Mouse (Mus musculus) MEL (cell line): ENCODE measurements around the gene Filip1l. TPM values are rescaled to one million over a fixed set of nuclear protein-coding genes. Genes with fewer than 3 reads are reported as not detected.
A peak's percentile ranks its signal among the peaks of the same experiment; 100 is the strongest.

Source experiments
- DNase-seq: peaks from one replicate; pipeline ENCODE4 v3.0.0; 2011; ENCODE audit warnings: low read depth, low spot score
- H3K27ac ChIP-seq: 2 replicates; pipeline ENCODE4 v1.5.1; 2012; ENCODE audit warnings: low read depth, mild to moderate bottlenecking, control low read depth, low read length, moderate library complexity; ENCODE audit not compliant: control insufficient read depth
- H3K27me3 ChIP-seq, 2 experiments: fragments of 150-350 bp in 1 of 2; sonication (generic) in 1 of 2; 2 replicates each; pipeline ENCODE4 v1.6.1; 2012; ENCODE audit warnings: low read length in 2 of 2, mild to moderate bottlenecking in 2 of 2, improper control_type of control experiment in 1 of 2, moderate library complexity in 1 of 2; ENCODE audit not compliant: insufficient read depth in 2 of 2, control insufficient read depth in 1 of 2
- H3K36me3 ChIP-seq, 2 experiments: 2 replicates each; pipeline ENCODE4 v1.6.1; 2012 to 2014; ENCODE audit warnings: low read length in 2 of 2, improper control_type of control experiment in 1 of 2, inconsistent platforms in 1 of 2, mild to moderate bottlenecking in 1 of 2; ENCODE audit not compliant: insufficient read depth in 2 of 2, control insufficient read depth in 1 of 2
- H3K4me1 ChIP-seq, 2 experiments: fragments of 150-350 bp in 1 of 2; sonication (generic) in 1 of 2; 2 replicates each; pipeline ENCODE4 v1.6.1; 2012; ENCODE audit warnings: low read length in 2 of 2, improper control_type of control experiment in 1 of 2, mild to moderate bottlenecking in 1 of 2; ENCODE audit not compliant: insufficient read depth in 2 of 2, control insufficient read depth in 1 of 2
- H3K4me3 ChIP-seq, 2 experiments: fragments of 150-350 bp in 1 of 2; sonication (generic) in 1 of 2; 2 replicates each; pipeline ENCODE4 v1.5.1; 2012; ENCODE audit warnings: low read depth in 2 of 2, low read length in 2 of 2, mild to moderate bottlenecking in 2 of 2, moderate library complexity in 2 of 2, control low read depth in 1 of 2, improper control_type of control experiment in 1 of 2; ENCODE audit not compliant: control insufficient read depth in 1 of 2, insufficient read depth in 1 of 2
- H3K79me2 ChIP-seq: 2 replicates; pipeline ENCODE4 v1.6.1; 2012; ENCODE audit warnings: mild to moderate bottlenecking, low read length, moderate library complexity; ENCODE audit not compliant: control insufficient read depth, poor library complexity, insufficient read depth
- H3K9ac ChIP-seq: 2 replicates; pipeline ENCODE4 v1.6.1; 2012; ENCODE audit warnings: low read depth, mild to moderate bottlenecking, control low read depth, low read length, moderate library complexity; ENCODE audit not compliant: control insufficient read depth, poor library complexity, severe bottlenecking
- H3K9me3 ChIP-seq: fragments of 150-350 bp; sonication (generic); replicated peaks from 2 replicates; pipeline ENCODE4 v1.6.1; 2012; ENCODE audit warnings: mild to moderate bottlenecking, low read length, improper control_type of control experiment, moderate library complexity; ENCODE audit not compliant: insufficient read depth
- BHLHE40 ChIP-seq: IDR thresholded peaks from 2 replicates; pipeline ENCODE4 v1.6.1; 2012; ENCODE audit warnings: low read depth, mild to moderate bottlenecking, inconsistent platforms, low read length, improper control_type of control experiment, borderline replicate concordance
- CHD1 ChIP-seq: IDR thresholded peaks from 2 replicates; pipeline ENCODE4 v1.6.1; 2012; ENCODE audit warnings: low read depth, mild to moderate bottlenecking, inconsistent platforms, low read length, improper control_type of control experiment
- CHD2 ChIP-seq: IDR thresholded peaks from 2 replicates; pipeline ENCODE4 v1.6.1; 2011; ENCODE audit warnings: low read length, improper control_type of control experiment
- CTCF ChIP-seq, 3 experiments: IDR thresholded peaks in 2 of 3; conservative IDR thresholded peaks in 1 of 3; 2 replicates each; pipeline ENCODE4 v1.5.1; 2011 to 2012; ENCODE audit warnings: low read length in 3 of 3, low read depth in 2 of 3, mild to moderate bottlenecking in 2 of 3, improper control_type of control experiment in 1 of 3, inconsistent platforms in 1 of 3, mixed read lengths in 1 of 3, moderate library complexity in 1 of 3; ENCODE audit not compliant: control insufficient read depth in 1 of 3, insufficient read depth in 1 of 3, poor library complexity in 1 of 3, severe bottlenecking in 1 of 3
- E2F4 ChIP-seq: IDR thresholded peaks from 2 replicates; pipeline ENCODE4 v1.6.1; 2011; ENCODE audit warnings: low read depth, low read length, improper control_type of control experiment, borderline replicate concordance
- ELF1 ChIP-seq: IDR thresholded peaks from 2 replicates; pipeline ENCODE4 v1.6.1; 2014; ENCODE audit warnings: low read depth, mild to moderate bottlenecking, inconsistent platforms, low read length, improper control_type of control experiment, moderate library complexity
- EP300 ChIP-seq, 2 experiments: IDR thresholded peaks; 2 replicates each; pipeline ENCODE4 v1.6.1; 2011; ENCODE audit warnings: improper control_type of control experiment in 2 of 2, low read length in 2 of 2, low read depth in 1 of 2, mild to moderate bottlenecking in 1 of 2
- ETS1 ChIP-seq: IDR thresholded peaks from 2 replicates; pipeline ENCODE4 v1.6.1; 2012; ENCODE audit warnings: low read depth, mild to moderate bottlenecking, inconsistent platforms, low read length, improper control_type of control experiment, moderate library complexity
- GABPA ChIP-seq: IDR thresholded peaks from 2 replicates; pipeline ENCODE4 v1.6.1; 2012; ENCODE audit warnings: low read depth, mild to moderate bottlenecking, inconsistent platforms, low read length, improper control_type of control experiment, moderate library complexity
- HCFC1 ChIP-seq: IDR thresholded peaks from 2 replicates; pipeline ENCODE4 v1.6.1; 2012; ENCODE audit warnings: low read depth, mild to moderate bottlenecking, inconsistent platforms, low read length, improper control_type of control experiment, moderate library complexity
- JUND ChIP-seq: IDR thresholded peaks from 2 replicates; pipeline ENCODE4 v1.6.1; 2011; ENCODE audit warnings: low read depth, mild to moderate bottlenecking, improper control_type of control experiment, low read length
- KAT2A ChIP-seq: conservative IDR thresholded peaks from 2 replicates; pipeline ENCODE4 v1.6.1; 2012; ENCODE audit warnings: low read depth, low read length, improper control_type of control experiment, inconsistent platforms
- MAX ChIP-seq: IDR thresholded peaks from 2 replicates; pipeline ENCODE4 v1.6.1; 2011; ENCODE audit warnings: low read length, improper control_type of control experiment
- MAZ ChIP-seq: IDR thresholded peaks from 2 replicates; pipeline ENCODE4 v1.6.1; 2012; ENCODE audit warnings: low read depth, mild to moderate bottlenecking, inconsistent platforms, low read length, improper control_type of control experiment
- MEF2A ChIP-seq: IDR thresholded peaks from 2 replicates; pipeline ENCODE4 v1.6.1; 2014; ENCODE audit warnings: low read depth, mild to moderate bottlenecking, inconsistent platforms, low read length, improper control_type of control experiment; ENCODE audit not compliant: poor library complexity, insufficient replicate concordance, severe bottlenecking; ENCODE audit errors: extremely low read depth
- MXI1 ChIP-seq: IDR thresholded peaks from 2 replicates; pipeline ENCODE4 v1.6.1; 2011; ENCODE audit warnings: mild to moderate bottlenecking, low read depth, low read length, improper control_type of control experiment
- MYB ChIP-seq: IDR thresholded peaks from 2 replicates; pipeline ENCODE4 v1.6.1; 2011; ENCODE audit warnings: mild to moderate bottlenecking, low read depth, low read length, improper control_type of control experiment
- NELFE ChIP-seq: IDR thresholded peaks from 2 replicates; pipeline ENCODE4 v1.6.1; 2011; ENCODE audit warnings: low read depth, low read length, improper control_type of control experiment
- NRF1 ChIP-seq: IDR thresholded peaks from 2 replicates; pipeline ENCODE4 v1.6.1; 2014; ENCODE audit warnings: low read depth, mild to moderate bottlenecking, inconsistent platforms, low read length, improper control_type of control experiment, moderate library complexity; ENCODE audit not compliant: poor library complexity, insufficient read depth, severe bottlenecking
- POLR2A ChIP-seq, 2 experiments: IDR thresholded peaks; 2 replicates each; pipeline ENCODE4 v1.6.1; 2011 to 2012; ENCODE audit warnings: low read length in 2 of 2, mild to moderate bottlenecking in 2 of 2, control low read depth in 1 of 2, improper control_type of control experiment in 1 of 2, low read depth in 1 of 2, moderate library complexity in 1 of 2; ENCODE audit not compliant: control insufficient read depth in 1 of 2, insufficient read depth in 1 of 2, poor library complexity in 1 of 2
- POLR2AphosphoS2 ChIP-seq: IDR thresholded peaks from 2 replicates; pipeline ENCODE4 v1.6.1; 2011; ENCODE audit warnings: low read length, improper control_type of control experiment
- POLR2AphosphoS5 ChIP-seq: IDR thresholded peaks from 2 replicates; pipeline ENCODE4 v1.6.1; 2012; ENCODE audit warnings: low read depth, borderline replicate concordance, mild to moderate bottlenecking, inconsistent platforms, low read length, moderate library complexity, mixed read lengths
- RAD21 ChIP-seq: IDR thresholded peaks from 2 replicates; pipeline ENCODE4 v1.6.1; 2011; ENCODE audit warnings: mild to moderate bottlenecking, low read depth, low read length, improper control_type of control experiment
- SIN3A ChIP-seq: IDR thresholded peaks from 2 replicates; pipeline ENCODE4 v1.6.1; 2012; ENCODE audit warnings: low read length, improper control_type of control experiment, inconsistent platforms
- SMC3 ChIP-seq: IDR thresholded peaks from 2 replicates; pipeline ENCODE4 v1.6.1; 2011; ENCODE audit warnings: low read depth, low read length, improper control_type of control experiment
- TAL1 ChIP-seq: IDR thresholded peaks from 2 replicates; pipeline ENCODE4 v1.6.1; 2012; ENCODE audit warnings: mild to moderate bottlenecking, inconsistent platforms, low read length, moderate library complexity, mixed read lengths
- TBP ChIP-seq: IDR thresholded peaks from 2 replicates; pipeline ENCODE4 v1.8.0; 2011; ENCODE audit warnings: low read depth, low read length, improper control_type of control experiment
- TCF12 ChIP-seq: IDR thresholded peaks from 2 replicates; pipeline ENCODE4 v1.6.1; 2014; ENCODE audit warnings: low read depth, mild to moderate bottlenecking, inconsistent platforms, low read length, improper control_type of control experiment, moderate library complexity
- USF1 ChIP-seq: IDR thresholded peaks from 2 replicates; pipeline ENCODE4 v1.6.1; 2014; ENCODE audit warnings: low read depth, mild to moderate bottlenecking, inconsistent platforms, low read length, improper control_type of control experiment, moderate library complexity
- ZC3H11A ChIP-seq: IDR thresholded peaks from 2 replicates; pipeline ENCODE4 v1.6.1; 2012; ENCODE audit warnings: low read depth, mild to moderate bottlenecking, inconsistent platforms, low read length, improper control_type of control experiment
- ZKSCAN1 ChIP-seq: IDR thresholded peaks from 2 replicates; pipeline ENCODE4 v1.6.1; 2012; ENCODE audit warnings: low read depth, mild to moderate bottlenecking, inconsistent platforms, low read length, improper control_type of control experiment, moderate library complexity
- ZMIZ1 ChIP-seq: IDR thresholded peaks from 2 replicates; pipeline ENCODE4 v1.6.1; 2012; ENCODE audit warnings: low read depth, mild to moderate bottlenecking, inconsistent platforms, low read length, improper control_type of control experiment, moderate library complexity
- polyA plus RNA-seq, 2 experiments: library from polyadenylated mRNA; stranded (reverse) in 1 of 2; unstranded in 1 of 2; fragments of >175 nt in 1 of 2; fragments of >200 nt in 1 of 2; gene quantifications; 2 replicates each; pipeline versions ENCODE4 v1.2.1 to v1.2.4; 2012; ENCODE audit warnings: low replicate concordance in 2 of 2, low read depth in 1 of 2; ENCODE audit not compliant: insufficient read length in 2 of 2, insufficient read depth in 1 of 2, missing spikeins in 1 of 2
- total RNA-seq: library from RNA; depleted of rRNA; stranded (reverse); fragments of 300-350 nt; gene quantifications from 2 replicates; pipeline ENCODE4 v1.2.3, GENCODE M21; 2012

The Filip1l gene
- total and polyA plus RNA-seq, 3 experiments = 0.27 to 1.8 TPM; not detected in 1

GRCm38 (mm10) chr16:57469301-57469700 lies 116.4 kb downstream of the Filip1l start:
- Histone ChIP-seq H3K36me3 (peaks cover 0 to 37% of the 10 kb centered on the region in 2 experiments; a peak in 2 of 4 replicates), H3K79me2 (0 out of 2 replicates have a peak, but pooled peaks cover 3% of the 10 kb centered on the region), H3K9ac (no peak overlapping the region), H3K9me3 (no peaks in the 10 kb centered on the region), H3K27me3 (no peaks in the 10 kb centered on the region), H3K4me3 (no peak overlapping the region), H3K4me1 (peaks cover 35 to 45% of the 10 kb centered on the region in 2 experiments), H3K27ac (peak overlapping the region; percentile 43; the same call in 1 of the 2 replicates)
- TF ChIP-seq TAL1 (no peak), TCF12 (no peak), POLR2A (IDR thresholded peaks at IDR 0.05; ENCODE audit: control insufficient read depth in 1 of 2, insufficient read depth in 1 of 2, low read depth in 1 of 2, low read length in 2 of 2, poor library complexity in 1 of 2) (no peak)
- DNase-seq = no peak

- no peak overlapping the region for H3K9ac ChIP-seq
- H3K4me3 ChIP-seq = no peak overlapping the region
- no peaks in the 10 kb centered on the region for H3K27me3 ChIP-seq
- DNase-seq = peak; percentile 57
- H3K36me3 ChIP-seq = peaks cover 0 to 37% of the 10 kb centered on the region in 2 experiments; a peak in 2 of 4 replicates
- no peaks in the 10 kb centered on the region for H3K9me3 ChIP-seq
- H3K27ac ChIP-seq = peak overlapping the region; percentile 43; the same call in 1 of the 2 replicates
- peaks cover 3% of the 10 kb centered on the region; the same call in 1 of the 2 replicates for H3K79me2 ChIP-seq
- H3K4me1 ChIP-seq = peaks cover 35 to 45% of the 10 kb centered on the region in 2 experiments
- TF ChIP-seq ZC3H11A (no peak), ZKSCAN1 (no peak), USF1 (no peak), CHD1 (no peak), HCFC1 (no peak), CHD2 (no peak), TBP (no peak), NRF1 (no peak), MXI1 (no peak), SIN3A (peak; percentile 62; the same call in 1 of the 2 replicates), ZMIZ1 (no peak), KAT2A (no peak), POLR2AphosphoS2 (no peak), BHLHE40 (no peak), RAD21 (no peak), SMC3 (no peak), CTCF (IDR thresholded peaks at IDR 0.05 in 2 of 3, conservative IDR thresholded peaks at IDR 0.05 in 1 of 3; ENCODE audit: control insufficient read depth in 1 of 3, insufficient read depth in 1 of 3, low read depth in 2 of 3, low read length in 3 of 3, poor library complexity in 1 of 3, severe bottlenecking in 1 of 3) (no peak), ETS1 (peak; percentile 54; the same call in 1 of the 2 replicates), POLR2AphosphoS5 (no peak), JUND (no peak), MAX (no peak), TCF12 (peak; percentile 32; the same call in 1 of the 2 replicates), E2F4 (no peak), MYB (no peak), MEF2A (no peak), GABPA (no peak), ELF1 (no peak), POLR2A (IDR thresholded peaks at IDR 0.05; ENCODE audit: control insufficient read depth in 1 of 2, insufficient read depth in 1 of 2, low read depth in 1 of 2, low read length in 2 of 2, poor library complexity in 1 of 2) (no peak), MAZ (no peak), NELFE (no peak), EP300 (IDR thresholded peaks at IDR 0.05; ENCODE audit: low read depth in 1 of 2, low read length in 2 of 2) (peak; percentile 58 to 68; a peak in 3 of 4 replicates)
Observed at GRCm38 (mm10) chr16:57469869-57470268, 117.0 kb downstream of the Filip1l start.
